Mouse (Mus musculus) T-helper 17 cell (primary cell): ENCODE results near the gene Exosc1.

Experiments
- in situ Hi-C, 2 experiments: fragments of 300-600 bp; cut with MboI, MseI; formaldehyde crosslinking; loops; 1 replicate in 1 of 2; 2 replicates in 1 of 2; pipeline ENCODE4 v1.15.1; 2025; ENCODE audit warnings: high pct_unique_total_duplicates in 2 of 2

Gene Exosc1

GRCm38 (mm10) chr19:41933179-41934086 lies at the start of gene Exosc1, which contains the start of gene Zdhhc16:
TSS of gene Exosc1 (minus strand) at chr19:41933423.
TSS of gene Zdhhc16 (plus strand) at chr19:41933480.
- in situ Hi-C loops, result loop anchor here in 1 of 2 experiments (25.0 kb wide), 1 partner anchor 1754 kb away; the partner anchor contains the start of gene Entpd7

DNA sequence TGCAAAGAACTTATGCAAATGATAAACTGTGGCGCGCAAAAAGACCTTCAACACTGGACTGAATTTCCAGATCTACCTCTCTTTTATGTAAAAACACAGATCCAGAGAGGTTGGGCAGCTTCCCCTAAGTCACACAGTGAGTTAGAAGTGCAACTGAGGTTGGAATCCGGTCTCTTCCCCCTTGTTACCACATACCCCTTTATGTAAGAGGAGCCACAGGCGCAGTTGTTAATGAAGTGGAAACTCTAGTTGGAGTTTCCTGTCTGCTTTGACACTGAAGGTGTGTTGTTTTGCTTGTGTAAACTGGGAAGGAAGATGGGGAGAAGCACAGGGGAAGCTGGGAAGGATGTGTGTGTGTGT lies 49.5 kb upstream of the Exosc1 start:
- in situ Hi-C loops, result loop anchor here in 1 of 2 experiments (5.0 to 10.0 kb wide), 2 partner anchors 35 to 582 kb away; no protein-coding TSS in a partner anchor

DNA sequence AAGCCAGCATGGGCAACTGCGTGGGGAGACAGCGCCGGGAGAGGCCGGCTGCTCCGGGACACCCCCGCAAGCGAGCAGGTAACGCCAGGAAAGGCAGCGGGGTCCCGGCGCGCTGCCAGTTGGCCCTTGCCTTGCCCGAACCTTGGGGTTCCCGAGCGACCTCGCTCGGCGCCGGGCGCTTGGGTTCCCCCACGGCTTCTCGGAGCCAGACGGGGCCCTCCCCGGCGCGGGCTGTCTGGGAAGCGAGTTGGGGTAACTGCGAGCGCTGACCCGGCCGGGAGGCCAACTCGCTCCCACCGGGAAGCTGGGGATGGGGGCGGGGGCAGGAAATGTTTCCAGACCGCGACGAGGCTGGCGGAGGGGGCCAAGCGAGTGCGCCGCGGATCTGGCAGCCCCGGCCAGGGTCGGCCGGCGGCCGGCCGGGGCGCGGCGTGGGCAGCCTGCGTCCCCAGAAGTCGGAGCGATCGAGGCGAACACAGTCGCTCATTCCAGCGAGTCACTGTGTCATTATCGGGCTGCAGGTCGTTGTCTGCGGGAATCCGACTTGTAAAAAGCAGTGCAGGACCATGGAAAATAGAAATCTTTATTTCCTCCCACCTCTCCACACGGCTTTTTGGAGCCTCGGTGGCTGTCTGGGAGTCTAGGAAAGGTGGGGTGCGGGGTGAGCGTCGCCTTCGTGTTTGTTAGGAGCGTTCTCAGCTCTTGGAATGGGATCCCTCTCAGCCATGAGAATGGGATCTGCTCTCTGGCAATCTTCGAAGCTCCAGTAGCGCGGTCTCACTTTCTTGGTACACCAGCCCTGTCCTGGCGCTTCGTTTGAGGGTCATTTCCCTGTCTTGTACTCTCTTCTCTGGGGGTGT lies 48.9 kb upstream of the Exosc1 start:
- in situ Hi-C loops, result loop anchor here in 1 of 2 experiments (5.0 to 10.0 kb wide), 2 partner anchors 35 to 583 kb away; no protein-coding TSS in a partner anchor

DNA sequence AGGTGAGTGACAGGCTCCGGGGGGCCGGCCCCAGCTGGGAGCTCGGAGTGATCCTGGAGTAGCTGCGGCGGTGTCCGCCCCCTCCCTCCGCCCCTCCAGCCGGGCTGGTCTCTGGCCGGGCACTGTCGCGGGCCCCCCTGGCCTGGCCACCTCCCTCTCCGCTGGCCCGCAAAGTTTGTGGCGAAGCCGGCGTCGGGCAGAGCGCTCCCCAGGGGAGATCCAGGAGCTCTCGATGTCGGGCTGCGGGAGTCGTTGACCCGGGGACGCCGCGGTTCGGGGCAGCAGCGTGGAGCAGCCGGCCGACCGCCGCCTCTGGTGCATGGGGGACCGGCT lies 48.3 kb upstream of the Exosc1 start, which contains the start of gene Ubtd1:
Ubtd1 (plus strand) TSS at position 169 of the 333 bp plus-strand sequence.
- in situ Hi-C loops, result loop anchor here in 1 of 2 experiments (5.0 to 10.0 kb wide), 2 partner anchors 36 to 583 kb away; no protein-coding TSS in a partner anchor

DNA sequence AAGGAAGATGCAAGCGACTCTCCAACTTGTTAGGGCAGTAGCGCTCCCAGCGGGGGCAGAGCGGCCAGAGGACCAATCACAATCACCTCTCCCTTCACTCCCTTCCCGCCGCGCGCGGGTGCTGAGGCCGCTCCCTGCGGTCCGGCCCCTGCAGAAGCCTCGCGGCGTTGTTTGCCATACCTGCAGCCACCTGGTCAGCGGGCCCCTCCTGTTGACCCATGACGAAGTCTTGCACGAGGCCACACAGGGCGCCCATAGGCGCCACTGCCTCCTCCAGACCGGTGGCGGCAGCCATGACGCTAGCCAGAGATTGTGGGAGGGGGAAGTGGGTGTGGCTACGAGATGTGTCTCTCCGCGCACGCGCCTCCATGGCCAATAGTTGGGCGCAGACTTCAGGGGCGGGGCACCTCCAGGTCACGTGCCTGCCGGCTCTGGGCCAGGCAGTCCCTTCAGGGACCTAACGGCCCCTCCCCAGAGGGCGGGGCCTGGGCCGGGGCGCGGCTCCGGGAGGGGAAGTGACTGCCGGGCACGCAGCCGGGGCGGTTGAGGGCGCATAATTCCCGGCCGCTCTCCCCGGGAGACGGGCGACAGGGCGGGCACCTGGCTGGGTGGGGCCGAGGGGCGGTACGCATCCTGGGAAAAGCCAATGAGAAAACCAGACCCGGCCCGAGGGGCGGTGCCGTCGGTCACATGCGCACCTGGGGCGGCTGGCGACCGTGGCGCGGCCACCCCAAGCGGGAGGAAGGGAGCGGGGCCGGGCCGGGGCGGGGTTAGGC lies 47.8 kb upstream of the Exosc1 start, which contains the start of gene Mms19:
Mms19 (minus strand) TSS at position 339 of the 776 bp plus-strand sequence.
- in situ Hi-C loops, result loop anchor here in 1 of 2 experiments (5.0 to 10.0 kb wide), 2 partner anchors 36 to 584 kb away; no protein-coding TSS in a partner anchor

DNA sequence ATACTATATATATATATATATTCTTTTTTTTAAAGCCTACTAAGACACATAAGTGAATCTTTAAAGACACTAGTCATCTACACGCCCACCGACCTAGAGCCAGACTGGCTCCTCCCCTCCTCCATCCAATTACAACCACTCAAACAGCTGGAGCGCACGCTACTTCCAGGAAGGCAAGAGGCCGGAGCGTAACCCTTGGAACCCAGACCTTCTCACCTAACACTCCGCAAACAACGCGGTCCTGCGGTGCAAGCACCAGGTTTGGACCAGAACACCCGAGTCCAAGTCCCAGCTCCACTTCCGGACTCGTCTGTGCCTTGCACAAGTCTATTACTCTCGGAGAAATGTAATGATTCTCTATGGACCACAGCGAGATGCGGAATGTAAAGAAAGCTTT lies 47.2 kb upstream of the Exosc1 start:
- in situ Hi-C loops, result loop anchor here in 1 of 2 experiments (5.0 to 10.0 kb wide), 2 partner anchors 37 to 584 kb away; no protein-coding TSS in a partner anchor

- in situ Hi-C loops, result no loop called here
Measured at GRCm38 (mm10) chr19:41973891-41974794, 40.9 kb upstream of the Exosc1 start.

- in situ Hi-C loops, result no loop called here
Measured at GRCm38 (mm10) chr19:41969618-41970017, 36.4 kb upstream of the Exosc1 start.

- in situ Hi-C loops, result loop anchor here (5.0 to 10.0 kb wide), 2 partner anchors 79 to 1941 kb away; no protein-coding TSS in a partner anchor
Measured at GRCm38 (mm10) chr19:41953574-41953973, 20.4 kb upstream of the Exosc1 start.

- in situ Hi-C loops, result loop anchor here (5.0 to 10.0 kb wide), 2 partner anchors 80 to 1943 kb away; no protein-coding TSS in a partner anchor
Measured at GRCm38 (mm10) chr19:41952287-41952686, 19.1 kb upstream of the Exosc1 start.

DNA sequence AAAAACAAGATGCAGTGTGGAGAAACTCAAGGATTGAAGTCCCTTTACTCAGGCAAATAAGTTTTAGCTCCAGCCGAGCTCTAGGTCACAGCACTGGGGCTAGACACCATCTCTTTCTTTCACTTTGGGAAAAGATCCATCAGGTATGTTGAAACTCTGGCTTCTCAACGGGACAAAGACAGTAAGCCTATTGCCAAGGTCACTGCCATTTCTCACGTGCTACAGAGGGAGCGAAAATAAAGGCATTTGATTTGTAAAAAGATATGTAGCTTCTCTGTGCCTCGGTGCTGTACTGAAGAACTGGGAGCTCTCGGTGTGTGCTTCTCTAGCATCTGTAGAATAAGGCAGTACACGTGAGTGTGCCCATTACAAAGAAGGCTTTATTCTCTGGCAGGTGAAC lies 10.6 kb upstream of the Exosc1 start:
- in situ Hi-C loops, result loop anchor here in 1 of 2 experiments (25.0 kb wide), 1 partner anchor 1743 kb away; the partner anchor contains the start of gene Entpd7

DNA sequence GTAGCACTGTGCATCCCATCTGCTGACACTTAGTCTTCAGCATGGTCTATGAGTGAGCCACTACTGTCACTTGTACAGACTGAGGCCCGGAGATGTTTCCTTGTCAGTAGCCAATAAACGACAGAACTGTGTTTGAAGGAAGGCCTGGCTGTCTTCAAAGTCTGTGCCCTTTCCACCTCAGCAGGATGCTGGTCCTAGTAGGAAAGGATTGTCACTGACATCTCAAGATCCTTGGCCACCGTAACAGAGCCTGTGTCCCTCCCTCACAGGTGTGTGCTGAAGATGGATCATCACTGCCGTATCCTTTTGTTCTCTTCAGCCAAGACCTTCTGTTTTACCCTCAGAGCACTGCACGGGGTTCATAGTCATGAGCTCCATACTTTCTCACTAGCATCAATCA lies 5.3 kb upstream of the Exosc1 start:
- in situ Hi-C loops, result loop anchor here in 1 of 2 experiments (5.0 to 25.0 kb wide), 2 partner anchors 39 to 1749 kb away; partner anchors contain the start of gene Entpd7

- in situ Hi-C loops, result loop anchor here in 1 of 2 experiments (5.0 to 25.0 kb wide), 2 partner anchors 41 to 1751 kb away; partner anchors contain the start of gene Entpd7
Measured at GRCm38 (mm10) chr19:41935921-41936320, 2.7 kb upstream of the Exosc1 start.

GRCm38 (mm10) chr19:41934124-41934523 lies 901 bp upstream of the Exosc1 start:
- in situ Hi-C loops, result loop anchor here in 1 of 2 experiments (25.0 kb wide), 1 partner anchor 1753 kb away; the partner anchor contains the start of gene Entpd7

DNA sequence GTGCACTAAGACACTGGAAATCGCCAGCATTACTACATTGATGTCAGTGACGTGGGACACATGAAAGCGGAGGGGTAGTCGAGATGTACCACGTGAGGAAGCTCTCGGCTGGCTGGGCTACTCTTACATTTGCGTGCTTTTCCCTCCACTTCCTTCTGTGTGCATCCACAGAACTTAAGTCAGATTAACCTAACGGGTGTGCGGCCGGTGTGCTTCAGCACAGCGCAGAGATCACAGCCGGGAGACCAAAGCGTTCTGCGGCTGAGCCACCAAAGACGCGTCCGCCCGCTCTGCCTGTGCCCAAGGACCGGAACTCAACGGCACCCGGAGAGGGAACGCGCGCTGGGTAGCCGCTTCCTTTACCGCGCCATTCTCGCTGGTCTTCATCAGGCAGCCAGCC lies 537 bp downstream of the Exosc1 start:
- in situ Hi-C loops, result loop anchor here in 1 of 2 experiments (25.0 kb wide), 1 partner anchor 1755 kb away; the partner anchor contains the start of gene Entpd7

- in situ Hi-C loops, result no loop called here
Measured at GRCm38 (mm10) chr19:41920412-41921067, 12.7 kb downstream of the Exosc1 start.

DNA sequence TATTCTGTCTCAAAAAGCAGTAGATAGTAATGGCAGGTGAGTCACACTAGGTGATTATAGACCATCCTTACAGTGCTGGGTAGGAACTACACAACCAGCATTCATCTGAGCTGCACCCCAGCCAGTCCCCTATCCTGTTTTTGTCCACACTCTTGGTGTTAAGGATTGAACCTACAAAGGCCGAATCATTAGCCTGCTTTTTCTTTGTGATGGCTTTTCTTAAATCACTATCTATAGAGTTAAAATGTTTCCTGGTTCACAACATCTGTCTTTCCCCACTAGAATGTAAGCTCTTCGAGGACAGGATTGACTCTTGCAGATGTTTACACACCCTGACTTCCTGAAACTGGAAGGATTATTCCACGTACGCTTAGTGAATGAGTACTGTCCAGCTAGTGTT lies 13.8 kb downstream of the Exosc1 start:
- in situ Hi-C loops, result no loop called here

GRCm38 (mm10) chr19:41916853-41917252 lies 16.4 kb downstream of the Exosc1 start:
- in situ Hi-C loops, result no loop called here
